Mouse (Mus musculus) embryonic facial prominence, embryonic 10.5 days (tissue): ENCODE results near the gene Capzb. TPM values are rescaled to one million over a fixed set of nuclear protein-coding genes. Genes with fewer than 3 reads are reported as not detected.
A peak's percentile ranks its signal among the peaks of the same experiment; 100 is the strongest.

Source experiments
- DNase-seq: peaks from one replicate; pipeline ENCODE4 v3.0.0-alpha.2; 2017; ENCODE audit warnings: low spot score
- H3K27ac ChIP-seq: fragments of 300-500 bp; sonication (generic); replicated peaks from 2 replicates; pipeline ENCODE4 v1.5.1; 2016; ENCODE audit warnings: mild to moderate bottlenecking
- H3K27me3 ChIP-seq: fragments of 300-500 bp; sonication (generic); replicated peaks from 2 replicates; pipeline ENCODE4 v1.6.1; 2016; ENCODE audit warnings: low read depth, mild to moderate bottlenecking; ENCODE audit not compliant: poor library complexity, severe bottlenecking
- H3K36me3 ChIP-seq: fragments of 300-500 bp; sonication (generic); replicated peaks from 2 replicates; pipeline ENCODE4 v1.6.1; 2016; ENCODE audit warnings: mild to moderate bottlenecking, moderate library complexity
- H3K4me1 ChIP-seq: fragments of 300-500 bp; sonication (generic); 2 replicates; pipeline ENCODE4 v1.6.1; 2016
- H3K4me3 ChIP-seq: fragments of 300-500 bp; sonication (generic); 2 replicates; pipeline ENCODE4 v1.5.1; 2016; ENCODE audit warnings: mild to moderate bottlenecking, moderate library complexity
- H3K9me3 ChIP-seq: fragments of 300-500 bp; sonication (generic); 2 replicates; pipeline ENCODE4 v1.6.1; 2016; ENCODE audit warnings: mild to moderate bottlenecking
- WGBS: fragments of 180-500 bp; shearing (Covaris S2); methylation state at CpG from one replicate; pipeline ENCODE4 v1.1.7; 2016; 5-methylcytosine and 5-hydroxymethylcytosine counted together
- polyA plus RNA-seq: library from polyadenylated mRNA; unstranded; fragments of >200 nt; fragmentation: Nextera tagmentation; extraction: Ambion mirVana; gene quantifications from 2 replicates; pipeline ENCODE4 v1.2.1, GENCODE M21; 2016

The Capzb gene
- polyA plus RNA-seq, 1 experiment from 2014 or later = 409 TPM

DNA sequence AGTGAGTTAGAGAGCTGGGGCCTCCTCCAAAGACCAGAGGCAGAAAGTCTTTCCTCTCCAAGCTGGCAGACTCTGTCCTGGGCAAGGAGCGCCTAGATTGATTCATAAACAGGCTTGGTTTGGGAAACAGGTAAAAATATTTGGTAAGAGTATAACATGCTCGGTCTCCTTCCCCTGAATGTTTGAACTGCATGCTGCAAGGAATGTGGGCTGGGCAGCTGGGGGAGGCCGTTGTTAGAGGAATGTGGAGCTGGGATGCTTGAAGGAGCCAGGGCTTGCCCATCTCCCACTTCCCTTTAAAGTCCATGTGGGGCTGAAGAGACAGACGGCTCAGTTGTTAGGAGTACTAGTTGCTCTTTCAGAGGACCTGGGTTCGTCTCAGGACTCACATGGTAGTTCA lies 57.3 kb downstream of the Capzb start:
- DNase-seq = no peak
- Histone ChIP-seq H3K27me3 (no peaks in the 10 kb centered on the region), H3K4me3 (no peak overlapping the region), H3K36me3 (peaks cover 29% of the 10 kb centered on the region), H3K4me1 (peaks cover 97% of the 10 kb centered on the region), H3K27ac (peak overlapping the region; percentile 92), H3K9me3 (no peaks in the 10 kb centered on the region)
- 58% methylated on average over 5 of the region's 5 CpGs for WGBS

DNA sequence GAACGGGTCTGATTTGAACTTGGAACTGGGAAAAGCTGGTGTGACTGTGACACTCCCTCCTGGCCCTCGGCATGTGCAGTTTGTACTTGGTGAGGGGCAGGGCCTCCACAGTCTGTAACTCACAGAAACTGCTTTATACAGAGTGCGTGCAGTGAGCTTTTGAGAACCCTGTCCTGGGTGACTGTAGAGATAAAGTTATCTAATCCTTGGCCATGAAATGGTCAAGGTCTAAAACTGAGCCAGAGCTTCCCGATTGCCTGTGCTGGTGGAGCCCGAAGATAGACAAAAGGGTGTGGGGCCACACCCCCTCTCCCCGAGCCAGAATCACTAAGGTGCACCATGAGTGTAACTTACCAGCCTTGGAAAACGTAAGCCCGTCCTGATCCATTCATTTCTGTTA lies 58.2 kb downstream of the Capzb start:
- no peak for DNase-seq
- peaks cover 95% of the 10 kb centered on the region for H3K4me1 ChIP-seq
- peak overlapping the region; percentile 92 for H3K27ac ChIP-seq
- H3K36me3 ChIP-seq = peaks cover 35% of the 10 kb centered on the region
- no peaks in the 10 kb centered on the region for H3K9me3 ChIP-seq
- H3K27me3 ChIP-seq = no peaks in the 10 kb centered on the region
- WGBS = 78% methylated on average over 8 of the region's 8 CpGs
- peak overlapping the region; percentile 37; the same call in 1 of the 2 replicates for H3K4me3 ChIP-seq

DNA sequence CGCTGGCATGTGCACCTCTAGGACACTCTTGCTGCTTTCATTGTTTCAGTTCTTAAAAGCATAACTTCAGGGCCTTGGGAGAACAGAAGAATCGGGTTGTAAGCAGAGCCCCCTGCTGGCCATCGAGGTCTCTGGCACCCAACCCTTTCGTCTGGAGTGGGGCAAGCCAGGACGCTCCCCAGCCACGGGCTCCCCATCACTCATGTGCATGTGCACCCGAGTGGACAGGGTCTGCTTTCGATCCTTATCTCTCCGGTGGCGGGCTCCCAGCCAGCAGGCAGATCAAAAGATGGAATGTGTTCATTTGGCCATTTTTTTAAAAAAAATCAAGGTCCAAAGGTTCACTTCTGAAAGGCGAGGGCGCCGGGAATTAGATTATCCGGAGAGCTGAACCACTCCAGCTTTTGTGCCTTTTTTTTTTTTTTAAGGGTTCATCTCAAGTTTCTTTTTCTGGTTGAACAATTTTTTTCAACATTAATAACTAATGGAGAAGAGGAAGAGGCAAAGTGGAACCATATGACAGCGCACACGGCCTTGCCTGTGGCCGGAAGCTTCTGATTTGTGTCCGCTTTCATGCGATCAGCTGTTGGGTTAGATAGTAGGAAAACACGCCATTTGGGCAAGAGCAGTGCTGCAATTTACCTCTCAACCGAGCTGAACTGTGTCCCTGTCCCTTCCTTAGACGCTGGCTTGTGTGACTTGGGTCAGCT lies 59.5 kb downstream of the Capzb start:
- H3K9me3 ChIP-seq = no peaks in the 10 kb centered on the region
- H3K4me1 ChIP-seq = peaks cover 95% of the 10 kb centered on the region
- H3K36me3 ChIP-seq = peaks cover 48% of the 10 kb centered on the region
- H3K27ac ChIP-seq = peak overlapping the region; percentile 92
- peak overlapping the region; percentile 37; the same call in 1 of the 2 replicates for H3K4me3 ChIP-seq
- no peaks in the 10 kb centered on the region for H3K27me3 ChIP-seq
- 26% methylated on average over 22 of the region's 22 CpGs for WGBS
- DNase-seq = peak; percentile 92

DNA sequence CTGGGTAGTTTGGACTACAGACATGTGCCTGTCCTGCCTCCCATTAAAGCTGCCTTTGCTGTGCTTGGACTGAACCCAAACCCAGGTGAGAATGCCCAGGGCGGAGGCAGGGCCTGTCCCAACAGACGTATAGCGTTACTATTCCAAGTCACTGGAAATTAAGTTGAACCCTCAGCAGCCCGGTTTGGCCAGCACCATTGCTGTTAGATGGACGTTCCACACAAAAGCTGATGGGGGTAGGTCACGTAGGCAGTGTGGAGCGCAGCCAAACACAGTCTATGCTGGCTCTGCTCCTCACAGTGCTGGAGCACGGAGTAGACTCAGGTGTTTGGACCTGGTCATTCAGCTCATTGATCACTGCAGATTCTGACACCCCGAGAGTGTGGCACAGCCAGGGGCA lies 60.5 kb downstream of the Capzb start:
- Histone ChIP-seq H3K4me3 (no peak overlapping the region), H3K4me1 (peaks cover 95% of the 10 kb centered on the region), H3K9me3 (no peaks in the 10 kb centered on the region), H3K36me3 (peaks cover 51% of the 10 kb centered on the region), H3K27me3 (no peaks in the 10 kb centered on the region), H3K27ac (peak overlapping the region; percentile 77)
- 68% methylated on average over 9 of the region's 9 CpGs for WGBS
- no peak for DNase-seq

DNA sequence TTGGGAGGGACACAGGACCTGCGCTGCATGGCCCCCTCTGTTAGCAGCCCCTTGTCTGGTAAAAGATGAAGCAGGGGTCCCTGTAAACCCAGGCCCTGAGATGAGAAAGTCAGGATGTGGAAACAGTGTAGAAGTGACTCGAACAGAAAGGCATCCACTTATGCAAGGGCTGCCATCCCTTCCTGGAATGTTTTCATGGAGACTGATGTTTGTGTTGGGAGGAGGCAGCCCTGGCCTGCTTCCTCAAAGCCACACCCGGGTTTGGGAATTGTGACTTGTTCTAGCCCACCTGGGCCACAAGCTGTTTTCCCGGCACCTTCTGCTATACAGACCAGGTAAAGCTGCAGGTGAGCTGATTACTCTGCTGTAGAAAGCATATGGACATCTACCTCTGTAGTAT lies 63.4 kb downstream of the Capzb start:
- Histone ChIP-seq H3K9me3 (no peaks in the 10 kb centered on the region), H3K4me3 (no peak overlapping the region), H3K27ac (no peak overlapping the region), H3K36me3 (peaks cover 71% of the 10 kb centered on the region), H3K27me3 (no peaks in the 10 kb centered on the region), H3K4me1 (peaks cover 93% of the 10 kb centered on the region)
- WGBS = 90% methylated on average over 4 of the region's 4 CpGs
- DNase-seq = no peak

DNA sequence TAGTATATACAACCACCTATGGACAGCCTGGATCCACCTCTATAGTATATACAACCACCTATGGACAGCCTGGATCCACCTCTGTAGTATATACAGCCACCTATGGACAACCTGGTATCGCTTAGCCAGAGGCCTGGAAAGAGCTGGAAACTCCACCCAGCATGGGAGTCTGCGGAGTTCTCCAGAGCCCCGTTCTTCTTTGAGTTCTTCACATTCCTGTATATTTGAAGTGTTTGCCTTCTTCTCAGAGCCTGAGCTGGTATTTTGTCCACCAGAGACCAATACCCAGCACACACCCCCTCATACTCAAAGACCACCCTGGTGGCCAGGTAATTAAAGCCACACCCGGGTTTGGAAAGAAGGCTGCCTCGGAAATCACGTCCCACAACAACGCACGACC lies 64.0 kb downstream of the Capzb start:
- H3K4me3 ChIP-seq = no peak overlapping the region
- H3K36me3 ChIP-seq = peaks cover 77% of the 10 kb centered on the region
- H3K27ac ChIP-seq = peak overlapping the region; percentile 88
- no peak for DNase-seq
- H3K4me1 ChIP-seq = peaks cover 89% of the 10 kb centered on the region
- no peaks in the 10 kb centered on the region for H3K9me3 ChIP-seq
- WGBS = 81% methylated on average over 8 of the region's 8 CpGs
- no peaks in the 10 kb centered on the region for H3K27me3 ChIP-seq

DNA sequence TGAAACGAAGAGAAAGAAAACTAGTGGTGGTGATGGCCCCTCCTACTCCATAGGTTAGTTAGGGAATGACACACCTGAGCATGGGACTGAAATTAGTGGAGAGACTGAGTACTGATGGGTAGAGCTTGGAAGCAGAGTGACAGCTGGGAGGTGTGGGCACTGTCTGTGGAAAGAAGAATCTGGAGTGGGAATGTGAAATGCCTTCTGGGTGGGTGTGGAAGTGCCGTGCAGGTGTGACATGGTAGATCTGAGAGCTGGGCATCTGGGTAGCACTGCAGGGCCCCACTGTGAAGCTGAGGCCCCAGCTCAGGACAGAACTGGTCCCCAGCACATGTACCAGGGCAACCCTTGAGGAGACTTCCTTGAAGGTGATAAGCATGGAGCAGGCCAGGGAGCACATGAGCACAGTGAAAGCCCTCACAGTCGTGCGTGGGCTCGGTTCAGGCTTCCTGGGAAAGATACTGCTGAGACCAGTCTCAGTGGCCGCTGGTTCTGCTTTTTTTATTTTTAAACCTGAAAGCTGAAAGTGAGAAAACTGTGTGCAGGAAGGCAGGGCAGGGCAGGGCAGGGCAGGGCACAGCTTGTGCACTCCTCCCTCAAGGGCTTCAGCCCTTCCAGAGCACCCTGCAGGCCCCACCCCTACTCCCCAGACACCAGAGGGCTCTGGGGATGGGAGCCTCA lies 66.1 kb downstream of the Capzb start:
- peaks cover 91% of the 10 kb centered on the region for H3K36me3 ChIP-seq
- no peak for DNase-seq
- peak overlapping the region; percentile 88 for H3K27ac ChIP-seq
- no peaks in the 10 kb centered on the region for H3K9me3 ChIP-seq
- peaks cover 70% of the 10 kb centered on the region for H3K4me1 ChIP-seq
- H3K27me3 ChIP-seq = no peaks in the 10 kb centered on the region
- WGBS = 66% methylated on average over 6 of the region's 6 CpGs
- no peak overlapping the region for H3K4me3 ChIP-seq

DNA sequence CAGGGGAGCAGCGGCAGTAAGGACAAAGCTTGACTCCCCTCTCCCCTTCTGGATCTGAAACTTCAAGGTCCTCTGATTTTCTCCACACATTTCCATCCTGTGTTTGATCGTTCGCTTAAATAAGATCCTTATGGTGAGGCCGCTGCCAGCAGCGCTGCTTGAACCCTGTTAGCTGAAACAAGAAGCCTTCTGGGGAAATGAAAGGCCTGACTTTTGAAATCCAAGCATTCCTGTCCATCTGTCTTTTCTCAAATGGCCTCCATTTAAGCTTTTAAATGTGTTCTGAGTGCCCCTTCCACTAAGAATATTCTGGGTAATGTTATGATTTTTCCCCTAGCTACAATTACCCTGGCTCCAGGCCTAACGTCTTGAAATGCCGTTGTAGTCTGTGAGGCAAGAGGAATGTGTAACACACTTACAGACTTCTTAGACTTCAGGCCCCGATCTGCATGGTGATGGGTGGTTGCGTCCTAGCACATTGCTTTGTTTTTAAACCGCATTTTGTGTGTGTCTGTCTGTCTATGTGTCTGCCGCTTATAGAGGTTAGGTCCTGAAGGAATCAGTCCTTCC lies 66.7 kb downstream of the Capzb start:
- WGBS = 58% methylated on average over 11 of the region's 11 CpGs
- peak overlapping the region; percentile 88 for H3K27ac ChIP-seq
- H3K9me3 ChIP-seq = no peaks in the 10 kb centered on the region
- peaks cover 64% of the 10 kb centered on the region for H3K4me1 ChIP-seq
- peaks cover 95% of the 10 kb centered on the region for H3K36me3 ChIP-seq
- peak; percentile 73 for DNase-seq
- no peaks in the 10 kb centered on the region for H3K27me3 ChIP-seq
- H3K4me3 ChIP-seq = no peak overlapping the region

DNA sequence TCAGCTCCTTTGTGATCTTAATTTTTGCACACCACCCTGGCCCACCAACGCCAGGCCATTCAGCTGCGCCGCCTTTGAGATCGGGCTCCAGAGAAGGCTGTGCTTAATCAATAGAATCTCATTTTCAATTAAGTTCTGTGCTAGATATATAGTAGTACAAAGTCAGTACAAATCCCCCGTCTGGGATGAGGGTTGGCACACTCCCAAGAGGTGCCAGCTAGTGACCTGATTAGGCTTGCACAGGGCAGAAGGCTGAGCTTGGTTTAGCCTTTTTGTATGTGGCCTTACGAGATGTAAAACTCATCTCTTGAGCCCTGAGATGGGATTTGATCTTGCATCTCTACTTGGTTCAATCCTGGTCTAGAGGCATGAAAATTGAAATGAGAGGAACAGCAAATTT lies 70.3 kb downstream of the Capzb start:
- Histone ChIP-seq H3K9me3 (no peaks in the 10 kb centered on the region), H3K27ac (0 out of 2 replicates have a peak overlapping the region, but pooled peaks have one; percentile 88), H3K4me3 (no peak overlapping the region), H3K4me1 (peaks cover 59% of the 10 kb centered on the region), H3K27me3 (no peaks in the 10 kb centered on the region), H3K36me3 (peaks cover 94% of the 10 kb centered on the region)
- DNase-seq = no peak
- WGBS = 92% methylated on average over 6 of the region's 6 CpGs

DNA sequence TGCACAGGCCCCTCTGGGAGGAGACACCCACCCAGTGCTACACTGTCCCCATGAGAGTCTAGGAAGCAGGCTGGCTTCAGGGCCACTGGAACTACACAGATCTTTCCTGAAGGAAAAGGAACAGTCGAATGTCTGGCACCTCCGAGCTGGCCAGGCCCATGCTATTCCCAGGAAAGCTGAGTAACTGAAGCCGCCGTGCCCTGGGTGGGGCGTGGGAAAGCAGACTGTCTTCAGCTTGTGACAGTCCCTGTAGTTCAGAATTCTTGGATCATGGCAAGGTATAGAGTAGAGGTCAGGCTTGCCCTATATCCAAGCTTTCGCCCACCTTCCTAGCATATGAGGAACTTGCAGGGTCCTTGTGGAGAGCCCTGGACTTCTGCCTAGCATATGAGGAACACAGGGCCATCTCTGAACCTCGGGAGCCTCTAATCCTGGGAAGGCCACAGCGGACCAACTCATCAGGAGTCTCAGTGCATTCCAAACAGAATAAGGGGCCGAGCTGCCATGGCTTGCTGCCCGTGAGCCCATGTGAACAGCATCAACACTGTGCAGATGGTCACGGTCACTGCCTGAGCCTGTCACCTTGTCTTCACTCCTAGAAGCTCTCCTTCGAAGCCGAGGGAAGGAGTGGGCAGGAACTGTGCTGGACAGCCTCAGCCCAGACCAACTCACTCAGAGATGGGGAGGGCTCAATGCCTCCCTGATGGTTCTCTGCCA lies 73.2 kb downstream of the Capzb start:
- H3K27me3 ChIP-seq = no peaks in the 10 kb centered on the region
- WGBS = 83% methylated on average over 13 of the region's 13 CpGs
- DNase-seq = no peak
- H3K9me3 ChIP-seq = no peaks in the 10 kb centered on the region
- peaks cover 88% of the 10 kb centered on the region for H3K36me3 ChIP-seq
- H3K4me3 ChIP-seq = no peak overlapping the region
- H3K27ac ChIP-seq = peak overlapping the region; percentile 73
- peaks cover 53% of the 10 kb centered on the region for H3K4me1 ChIP-seq

DNA sequence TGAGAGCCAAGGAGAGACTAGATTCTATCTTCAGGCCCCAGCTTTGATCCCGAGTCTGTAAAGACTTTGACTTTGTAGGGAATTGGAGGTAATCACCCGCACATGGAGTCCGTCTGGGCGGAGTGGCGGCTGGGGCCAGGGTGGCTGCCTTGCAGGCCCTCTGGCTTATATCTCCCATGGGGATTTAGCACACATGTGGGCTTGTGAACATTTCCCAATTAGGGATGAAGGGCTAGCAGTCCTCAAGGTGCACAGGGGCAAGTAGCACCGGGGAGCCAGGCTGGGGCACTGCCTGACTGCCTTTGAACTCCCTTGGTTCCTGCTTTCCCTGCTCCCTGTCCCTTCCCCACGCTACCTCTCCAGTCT lies 73.8 kb downstream of the Capzb start:
- Histone ChIP-seq H3K9me3 (no peaks in the 10 kb centered on the region), H3K36me3 (peaks cover 84% of the 10 kb centered on the region), H3K4me1 (peaks cover 50% of the 10 kb centered on the region), H3K4me3 (peak overlapping the region; percentile 25; the same call in 1 of the 2 replicates), H3K27ac (peak overlapping the region; percentile 73), H3K27me3 (no peaks in the 10 kb centered on the region)
- peak; percentile 75 for DNase-seq
- 53% methylated on average over 7 of the region's 7 CpGs for WGBS

DNA sequence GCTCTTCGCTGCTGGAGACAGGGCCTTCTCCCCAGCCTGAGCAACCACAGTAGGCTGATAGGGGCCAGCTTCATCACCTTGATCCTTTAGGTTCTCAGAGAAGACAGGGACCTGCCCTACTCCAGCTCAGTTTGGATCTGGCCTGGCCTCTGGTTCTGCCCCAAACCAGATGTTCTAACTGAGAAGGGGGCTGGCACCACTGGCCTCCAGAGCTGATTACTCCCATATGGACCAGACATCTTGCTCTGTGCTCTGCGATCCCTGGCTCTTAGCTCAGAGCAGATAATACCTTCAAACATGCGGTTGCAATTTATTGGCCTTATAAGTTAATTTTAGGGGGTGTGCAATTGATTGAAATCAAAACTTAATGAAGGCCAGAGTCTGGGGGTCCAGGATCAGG lies 74.6 kb downstream of the Capzb start:
- Histone ChIP-seq H3K4me1 (peaks cover 54% of the 10 kb centered on the region), H3K9me3 (no peaks in the 10 kb centered on the region), H3K27ac (peak overlapping the region; percentile 73), H3K27me3 (no peaks in the 10 kb centered on the region), H3K36me3 (peaks cover 84% of the 10 kb centered on the region), H3K4me3 (no peak overlapping the region)
- DNase-seq = peak; percentile 71
- 55% methylated on average over 3 of the region's 3 CpGs for WGBS
